Mouse (Mus musculus): ENCODE measurements around the gene Rbm47.

DNA sequence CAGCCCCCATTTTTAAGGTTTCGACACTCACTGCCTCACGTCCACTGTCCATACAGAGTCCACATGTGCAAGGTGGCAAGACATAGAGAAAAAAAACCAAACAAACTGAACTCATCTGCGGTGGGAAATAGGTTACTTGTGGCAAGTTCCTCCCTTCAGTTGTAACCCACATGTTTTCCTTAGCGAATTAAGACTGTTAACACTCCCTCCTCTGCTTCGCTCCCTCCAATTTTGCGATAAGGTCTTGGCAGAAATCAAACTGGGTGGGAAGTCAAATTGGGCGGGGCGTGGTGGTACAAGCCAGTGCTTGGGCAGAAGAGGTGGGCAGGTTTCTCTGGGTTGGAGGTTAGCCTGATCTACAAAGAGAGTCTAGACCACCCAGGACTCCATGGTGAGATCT, 101.2 kb downstream of the Rbm47 start:
- TF ChIP-seq POLR2A (IDR thresholded peaks at IDR 0.05; ENCODE audit: low read depth, low read length): no peak
- TF ChIP-seq CTCF (IDR thresholded peaks at IDR 0.05; ENCODE audit: extremely low read depth, insufficient read length, insufficient replicate concordance, low read depth, low read length): no peak

Measured in small intestine, adult 2 months (tissue).